Mouse (Mus musculus) thymus, adult 2 months (tissue): ENCODE results near the gene Asna1.
A peak's percentile ranks its signal among the peaks of the same experiment; 100 is the strongest.

ENCODE experiments used
- CTCF ChIP-seq: fragments of 200-500 bp; IDR thresholded peaks from 2 replicates; pipeline ENCODE4 v1.5.1; 2012; ENCODE audit warnings: mild to moderate bottlenecking, control low read depth, low read length, moderate library complexity, borderline replicate concordance; ENCODE audit not compliant: control insufficient read depth, poor library complexity, insufficient read depth; ENCODE audit errors: extremely low read depth
- POLR2A ChIP-seq: fragments of 200-500 bp; IDR thresholded peaks from 2 replicates; pipeline ENCODE4 v1.6.1; 2012; ENCODE audit warnings: mild to moderate bottlenecking, low read length, control low read depth, moderate library complexity; ENCODE audit not compliant: control insufficient read depth, poor library complexity, insufficient read depth; ENCODE audit errors: extremely low read depth

DNA sequence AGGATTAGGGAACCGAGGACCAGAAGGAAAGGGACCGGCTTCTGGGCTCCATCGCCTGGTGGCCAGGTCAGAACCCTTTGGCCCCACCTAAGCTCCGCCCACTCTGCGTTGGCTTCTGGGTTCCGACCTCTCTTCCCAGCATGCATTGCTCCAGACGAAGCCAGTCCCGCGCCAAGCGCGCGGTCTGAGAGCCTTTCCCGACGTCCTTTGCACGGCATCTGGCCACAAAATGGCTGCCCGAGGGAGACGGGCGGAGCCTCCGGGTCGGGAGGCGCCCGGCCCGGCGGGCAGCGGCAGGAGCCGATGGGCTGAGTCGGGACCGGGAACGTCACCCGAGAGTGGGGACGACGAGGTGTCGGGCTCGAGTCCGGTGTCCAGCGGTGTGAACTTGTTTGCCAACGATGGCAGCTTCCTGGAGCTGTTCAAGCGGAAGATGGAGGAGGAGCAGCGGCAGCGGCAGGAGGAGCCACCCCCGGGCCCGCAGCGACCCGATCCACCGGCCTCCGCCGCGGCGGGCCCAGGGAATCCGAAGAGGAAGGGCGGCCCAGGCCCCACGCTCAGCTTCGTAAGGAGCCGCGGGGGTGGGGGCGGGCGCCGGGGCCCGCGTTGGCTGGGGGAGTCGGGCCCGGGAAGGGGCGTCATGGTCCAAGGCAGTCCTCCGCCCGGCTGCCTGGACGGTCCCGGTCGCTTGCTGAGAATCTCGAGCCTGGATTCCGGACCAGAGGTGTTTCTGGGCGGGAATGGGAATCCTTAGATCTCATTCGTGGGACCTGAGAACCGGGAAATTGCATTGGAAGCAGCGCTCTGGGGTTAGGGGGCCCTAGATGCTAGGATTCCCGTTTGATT, 1.8 kb upstream of the Asna1 start, which contains the start of gene Trir:
- TF ChIP-seq POLR2A (peak; percentile 98), CTCF (0 out of 2 replicates have a peak, but pooled peaks have one; percentile 52)
